Mouse (Mus musculus) mouse trophoblast stem cell (cell line): ENCODE data around the gene Eif2s1.

Experiments
- in situ Hi-C, 2 experiments: fragments of 300-500 bp; cut with MseI, MboI; formaldehyde crosslinking; loops; 2 replicates in 1 of 2; 3 replicates in 1 of 2; pipeline ENCODE4 v1.15.1; 2025

The Eif2s1 gene

GRCm38 (mm10) chr12:78861496-78862253 is at the start of gene Eif2s1, which contains the start of gene Atp6v1d:
TSS of gene Eif2s1 (plus strand) at chr12:78861819.
TSS of gene Atp6v1d (minus strand) at chr12:78861638.
- in situ Hi-C loops = no loop called here

GRCm38 (mm10) chr12:78814437-78814836 is 47.2 kb upstream of the Eif2s1 start:
- in situ Hi-C loops = no loop called here

GRCm38 (mm10) chr12:78834496-78834895 is 27.1 kb upstream of the Eif2s1 start:
- in situ Hi-C loops = no loop called here

DNA sequence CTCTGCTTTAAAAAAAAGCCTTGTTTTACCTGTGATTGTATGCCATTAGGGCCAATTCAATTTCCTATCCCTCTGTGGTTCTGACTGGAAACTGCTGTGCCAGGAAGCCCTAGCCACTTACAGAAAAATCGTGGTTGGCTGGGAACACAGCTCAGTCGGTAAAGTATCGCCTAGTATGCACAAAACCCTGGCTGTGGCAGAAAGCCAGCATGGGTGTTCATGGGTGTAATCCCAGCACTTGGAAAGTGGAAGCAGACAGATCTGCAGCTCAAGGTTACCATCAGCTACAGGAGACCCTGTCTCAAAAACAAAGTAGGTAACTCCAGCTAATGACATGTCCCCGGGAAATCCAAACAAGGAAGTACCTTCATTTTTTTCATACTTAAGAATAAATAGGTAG is 21.7 kb upstream of the Eif2s1 start:
- in situ Hi-C loops = no loop called here

- in situ Hi-C loops = no loop called here
Observed at GRCm38 (mm10) chr12:78842429-78842828, 19.2 kb upstream of the Eif2s1 start.

- in situ Hi-C loops = no loop called here
Observed at GRCm38 (mm10) chr12:78848246-78848645, 13.4 kb upstream of the Eif2s1 start.

- in situ Hi-C loops = no loop called here
Observed at GRCm38 (mm10) chr12:78860921-78861495, 611 bp upstream of the Eif2s1 start.

DNA sequence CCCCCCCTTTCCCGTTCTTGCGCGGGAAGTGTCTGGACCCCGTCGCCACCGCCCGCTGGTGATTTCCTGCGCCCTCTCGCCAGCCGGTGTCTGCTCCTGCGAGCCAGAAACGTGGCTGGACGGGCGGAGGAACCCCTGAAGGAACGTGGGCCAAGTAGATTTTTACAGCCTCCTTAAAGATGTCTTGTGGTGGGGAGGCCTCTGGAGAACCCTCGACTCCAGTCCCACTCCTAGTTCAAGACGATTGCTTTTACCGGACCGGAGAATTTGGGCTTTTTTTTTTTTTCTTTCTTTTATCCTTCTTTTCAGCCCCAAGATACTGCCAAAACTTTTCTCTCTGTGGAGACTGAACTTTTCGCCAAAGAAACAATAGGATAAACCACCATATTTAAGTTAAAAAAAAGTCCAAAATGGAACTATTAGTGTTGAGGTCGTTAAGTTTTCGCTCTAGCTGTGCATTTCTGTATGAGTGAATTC is 673 bp downstream of the Eif2s1 start:
- in situ Hi-C loops = no loop called here

DNA sequence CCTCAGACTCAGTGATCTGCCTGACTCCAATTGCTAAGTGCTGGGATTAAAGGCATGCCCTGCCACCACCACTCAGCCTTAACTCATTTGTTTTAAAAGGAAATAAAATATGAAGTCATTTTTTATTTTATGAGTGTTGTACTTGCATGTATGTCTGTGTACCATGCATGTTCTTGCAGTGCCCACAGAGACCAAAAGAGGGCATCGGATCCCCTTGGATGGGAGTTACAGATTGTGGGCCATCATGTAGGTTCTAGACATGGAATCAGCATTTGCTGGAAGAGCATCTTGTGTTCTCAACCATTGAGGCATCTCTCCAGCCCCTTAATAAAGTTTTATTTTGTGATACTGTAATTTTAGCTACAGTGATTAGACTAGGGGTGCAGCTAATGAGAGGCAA is 3.8 kb downstream of the Eif2s1 start:
- in situ Hi-C loops = no loop called here

DNA sequence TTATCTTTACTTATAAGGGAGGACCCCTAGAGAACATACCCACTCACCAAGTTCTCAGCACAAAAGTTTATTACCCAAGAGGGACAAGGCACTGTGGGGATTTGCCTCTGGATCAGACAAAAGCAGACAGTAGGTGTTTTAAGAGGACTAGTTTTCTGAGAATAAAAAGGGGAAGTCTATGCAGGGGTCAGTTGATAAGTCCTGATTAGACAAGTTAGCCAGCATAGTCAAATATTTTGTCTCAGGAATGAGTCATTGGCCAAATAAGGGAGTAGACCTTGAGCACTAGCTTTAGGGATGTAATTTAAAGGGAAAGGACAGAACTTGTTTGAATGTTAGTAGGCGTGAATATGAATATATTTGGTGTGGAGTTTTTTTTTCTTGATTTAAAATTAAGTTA is 6.5 kb downstream of the Eif2s1 start:
- in situ Hi-C loops = no loop called here

- in situ Hi-C loops = no loop called here
Observed at GRCm38 (mm10) chr12:78874581-78874980, 13.0 kb downstream of the Eif2s1 start.

GRCm38 (mm10) chr12:78890062-78890461 is 28.4 kb downstream of the Eif2s1 start:
- in situ Hi-C loops = no loop called here

DNA sequence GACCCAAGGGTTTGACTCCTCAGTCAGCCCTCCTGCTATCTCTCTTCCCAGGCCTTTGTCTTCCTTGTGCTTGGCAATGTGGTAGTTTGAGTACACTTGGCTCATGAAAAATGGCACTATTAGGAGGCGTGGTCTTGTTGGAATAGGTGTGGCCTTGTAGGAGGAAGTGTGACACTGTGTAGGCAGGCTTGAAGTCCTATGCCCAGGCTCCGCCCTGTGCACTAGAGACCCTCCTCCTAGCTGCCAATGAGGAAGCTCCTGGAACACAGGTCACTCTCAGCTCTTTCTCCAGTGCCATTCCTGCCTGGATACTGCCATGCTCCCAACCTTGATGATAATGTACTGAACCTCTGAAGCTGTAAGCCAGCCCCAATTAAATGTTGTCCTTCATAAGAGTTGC is 29.5 kb downstream of the Eif2s1 start:
- in situ Hi-C loops = no loop called here

- in situ Hi-C loops = no loop called here
Observed at GRCm38 (mm10) chr12:78897861-78898260, 36.2 kb downstream of the Eif2s1 start.

DNA sequence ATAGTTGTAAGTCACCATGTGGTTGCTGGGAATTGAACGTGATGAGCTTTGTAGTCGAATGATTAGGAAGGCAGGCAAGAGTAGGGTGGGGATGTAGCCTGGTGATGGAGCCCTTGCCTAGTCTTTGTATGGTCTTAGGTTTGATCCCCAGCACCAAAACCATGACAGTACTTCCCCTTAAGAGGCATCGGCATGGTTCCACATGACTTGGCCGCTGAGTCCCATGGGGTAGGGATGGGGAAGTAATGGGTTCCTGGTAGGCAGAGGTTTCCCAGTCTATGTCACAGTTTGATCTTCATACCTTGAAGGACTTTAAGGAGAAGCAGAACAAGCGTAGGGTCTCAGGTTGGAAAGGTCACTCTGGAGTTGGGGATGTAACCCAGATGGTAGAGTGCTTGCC is 39.8 kb downstream of the Eif2s1 start:
- in situ Hi-C loops = no loop called here

GRCm38 (mm10) chr12:78903313-78903712 is 41.7 kb downstream of the Eif2s1 start:
- in situ Hi-C loops = no loop called here

GRCm38 (mm10) chr12:78904499-78904898 is 42.9 kb downstream of the Eif2s1 start:
- in situ Hi-C loops = no loop called here

DNA sequence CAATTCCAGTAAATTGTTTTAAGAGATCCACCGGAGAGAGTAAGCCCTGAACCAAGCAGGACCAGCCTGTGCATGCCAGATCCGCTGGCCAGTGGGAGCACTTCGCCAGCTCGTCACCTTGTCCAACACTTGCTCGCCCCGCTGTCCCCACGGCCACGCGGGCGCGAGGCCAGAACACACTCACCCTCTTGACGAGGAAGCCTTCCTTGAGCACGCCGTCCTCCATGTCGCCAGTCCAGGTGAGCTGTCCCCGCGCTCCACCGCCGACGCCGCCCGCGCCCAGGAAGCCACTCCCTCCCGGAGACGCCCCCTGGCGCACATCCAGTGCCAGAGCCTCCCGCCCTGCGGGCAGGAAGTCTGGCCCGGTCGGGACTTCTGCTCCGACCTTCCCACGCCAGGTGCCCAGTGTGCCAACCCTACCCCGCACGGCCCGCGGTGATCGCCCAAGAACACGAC is 45.1 kb downstream of the Eif2s1 start, which contains the start of gene Plek2:
Gene Plek2 (minus strand): TSS at position 258 of the 456 bp plus-strand sequence.
- in situ Hi-C loops = no loop called here

GRCm38 (mm10) chr12:78908081-78908605 is 46.5 kb downstream of the Eif2s1 start:
- in situ Hi-C loops = no loop called here

DNA sequence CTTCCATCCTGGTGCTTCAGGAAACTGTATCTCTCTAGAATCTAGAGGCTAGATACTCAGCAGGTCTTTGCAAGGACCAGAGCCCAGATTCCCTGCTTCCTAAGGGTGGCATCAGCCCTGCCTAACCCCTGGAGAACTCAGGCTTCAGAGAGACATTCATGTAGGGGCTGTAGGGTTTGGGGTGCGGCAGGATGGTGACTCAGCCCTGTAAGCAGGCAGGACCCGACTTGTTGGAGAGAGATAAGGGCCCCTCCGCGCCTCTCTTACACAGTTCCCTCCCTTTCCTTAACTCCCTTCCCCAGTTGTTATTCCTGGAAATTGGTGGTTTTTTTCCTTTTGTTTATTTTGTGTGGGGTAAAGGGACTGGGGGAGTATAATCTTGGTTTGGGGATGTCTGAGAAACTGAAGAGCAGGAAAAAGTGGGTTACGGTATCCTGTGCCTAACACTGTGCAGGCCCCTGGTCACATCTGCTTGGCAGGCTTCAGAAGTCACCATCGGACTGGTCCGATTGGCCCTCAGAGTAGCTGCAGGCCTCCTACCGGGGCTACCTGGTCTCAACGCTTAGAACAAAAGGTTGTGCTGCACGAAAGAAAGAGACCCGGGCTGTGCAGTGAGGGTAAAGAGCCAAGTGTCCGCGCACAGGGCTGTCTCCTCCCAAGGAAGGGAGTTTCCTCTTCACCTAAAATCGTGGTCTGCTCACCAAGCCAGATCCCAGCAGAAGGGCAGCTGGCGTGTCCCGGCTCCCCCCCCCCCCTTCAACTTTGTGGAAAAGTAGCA is 49.3 kb downstream of the Eif2s1 start:
- in situ Hi-C loops = no loop called here

DNA sequence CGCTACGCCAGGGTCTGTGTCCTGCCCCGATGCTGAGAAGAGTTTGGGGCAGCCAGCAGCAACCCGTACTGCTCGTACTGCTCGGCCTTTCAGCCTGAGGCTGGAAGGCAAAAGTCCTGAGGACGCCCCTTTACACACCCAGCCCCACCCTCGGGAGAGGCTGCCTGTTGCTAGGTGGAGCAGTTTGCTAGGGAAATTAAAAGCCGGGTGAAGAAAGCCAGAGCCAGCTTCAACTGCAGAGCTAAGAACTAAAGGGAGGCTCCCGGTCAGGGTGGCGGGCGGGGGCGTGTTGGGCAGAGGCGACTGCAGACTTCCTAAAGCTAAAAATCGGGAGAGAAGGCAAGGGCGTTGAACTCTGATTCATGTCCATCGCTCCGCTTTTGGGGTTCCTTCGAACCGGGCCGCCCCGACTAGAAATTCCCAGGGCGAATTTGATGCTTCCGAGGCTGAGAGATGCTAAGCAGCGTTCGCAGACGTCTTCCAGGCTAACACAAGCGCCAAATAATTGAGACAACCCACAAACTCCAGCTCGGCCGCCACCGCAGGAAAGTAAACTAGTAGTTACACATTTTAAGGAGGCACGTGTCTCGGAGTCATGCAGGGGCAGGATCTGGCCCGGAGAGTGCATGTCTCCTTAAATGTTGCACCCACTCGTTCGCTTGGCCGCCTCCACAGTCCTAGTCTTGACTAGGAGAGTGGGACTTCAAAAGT is 50.2 kb downstream of the Eif2s1 start:
- in situ Hi-C loops = no loop called here
